Mouse (Mus musculus) layer of hippocampus, adult 9-11 months (tissue): Measurements from ENCODE around the gene Stim1.

ENCODE experiments used
- DNase-seq: peaks from one replicate; pipeline ENCODE4 v3.0.0; 2022

Gene Stim1

DNA sequence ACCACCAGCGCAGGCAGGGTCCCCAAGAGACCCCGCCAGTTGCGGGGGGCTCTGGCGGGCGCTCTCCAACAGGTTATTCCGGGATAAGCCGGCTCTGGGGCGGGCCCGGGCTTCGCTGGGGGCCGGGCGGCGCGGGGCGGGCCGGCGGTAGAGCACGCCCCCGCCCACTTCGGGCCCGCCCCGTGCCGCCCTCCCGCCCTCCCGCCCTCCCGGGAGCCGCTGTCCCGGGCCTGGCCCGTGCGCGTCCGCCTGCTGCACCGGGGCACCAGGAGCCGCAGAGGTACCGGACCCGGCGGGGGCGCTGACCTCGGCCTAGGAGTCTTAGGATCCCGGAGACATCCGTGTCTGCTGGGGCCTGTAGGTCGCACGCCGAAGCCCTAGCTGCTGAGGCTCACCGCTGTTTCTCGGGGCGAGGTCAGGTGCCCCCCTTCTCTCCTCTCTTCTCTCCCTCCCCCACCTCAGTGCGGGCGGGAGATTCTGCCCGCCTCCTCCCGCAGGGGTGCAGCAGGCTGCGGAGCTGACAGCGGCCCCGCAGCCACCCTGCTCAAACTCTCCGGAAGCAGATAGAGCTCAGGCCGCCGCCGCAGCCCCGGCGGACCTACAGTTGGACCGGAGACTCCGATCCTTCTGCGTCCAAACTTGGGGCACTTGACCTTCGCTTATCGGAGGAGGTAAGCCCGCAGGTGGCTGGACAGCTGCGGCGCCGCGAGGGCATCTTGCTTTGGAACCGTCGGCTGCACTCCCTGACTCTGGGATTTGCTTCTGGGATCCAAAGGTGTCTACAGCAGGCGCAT is at the start of gene Stim1:
Gene Stim1, plus strand, starts transcription at position 206 of the 794 bp plus-strand sequence.
- DNase-seq: no peak

DNA sequence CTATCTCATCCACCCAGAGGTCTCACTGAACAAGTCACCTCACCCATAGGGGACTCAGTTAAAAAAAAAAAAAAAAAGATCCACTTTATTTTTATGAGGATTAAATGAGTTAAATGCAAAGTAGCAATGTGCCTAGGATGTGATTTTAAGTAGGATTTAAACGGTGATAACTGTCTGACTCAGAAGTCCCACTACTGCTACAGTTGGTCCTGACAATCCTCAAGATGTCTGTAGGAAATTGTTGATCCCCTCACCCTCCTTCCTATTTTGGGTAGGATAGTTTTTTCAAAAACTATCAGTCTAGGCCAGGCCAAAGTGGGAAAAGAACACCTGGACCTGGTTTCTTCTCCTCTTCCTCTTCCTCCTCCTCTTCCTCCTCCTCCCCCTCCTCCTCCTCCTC is 45.7 kb upstream of the Stim1 start:
- no peak for DNase-seq

DNA sequence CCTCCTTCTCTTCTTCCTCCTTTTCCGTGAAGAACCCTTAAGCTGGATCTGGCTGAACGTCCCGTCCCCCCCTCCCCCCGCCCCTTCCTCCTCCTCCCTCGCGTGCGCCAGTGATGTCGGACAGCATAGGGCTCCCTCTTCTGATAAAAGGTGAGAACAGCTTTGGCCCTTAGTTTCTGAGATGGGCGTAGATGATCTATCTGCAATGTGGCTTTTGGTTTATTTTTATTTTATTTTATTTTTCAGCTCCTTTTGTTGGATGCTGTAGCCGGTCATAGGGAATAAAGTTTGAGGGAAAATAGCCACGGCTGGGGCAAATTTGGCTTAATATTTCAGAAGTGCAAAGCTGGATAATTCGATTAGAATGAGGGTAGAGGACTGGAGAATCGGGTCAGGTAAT is 45.3 kb upstream of the Stim1 start:
- DNase-seq: no peak

DNA sequence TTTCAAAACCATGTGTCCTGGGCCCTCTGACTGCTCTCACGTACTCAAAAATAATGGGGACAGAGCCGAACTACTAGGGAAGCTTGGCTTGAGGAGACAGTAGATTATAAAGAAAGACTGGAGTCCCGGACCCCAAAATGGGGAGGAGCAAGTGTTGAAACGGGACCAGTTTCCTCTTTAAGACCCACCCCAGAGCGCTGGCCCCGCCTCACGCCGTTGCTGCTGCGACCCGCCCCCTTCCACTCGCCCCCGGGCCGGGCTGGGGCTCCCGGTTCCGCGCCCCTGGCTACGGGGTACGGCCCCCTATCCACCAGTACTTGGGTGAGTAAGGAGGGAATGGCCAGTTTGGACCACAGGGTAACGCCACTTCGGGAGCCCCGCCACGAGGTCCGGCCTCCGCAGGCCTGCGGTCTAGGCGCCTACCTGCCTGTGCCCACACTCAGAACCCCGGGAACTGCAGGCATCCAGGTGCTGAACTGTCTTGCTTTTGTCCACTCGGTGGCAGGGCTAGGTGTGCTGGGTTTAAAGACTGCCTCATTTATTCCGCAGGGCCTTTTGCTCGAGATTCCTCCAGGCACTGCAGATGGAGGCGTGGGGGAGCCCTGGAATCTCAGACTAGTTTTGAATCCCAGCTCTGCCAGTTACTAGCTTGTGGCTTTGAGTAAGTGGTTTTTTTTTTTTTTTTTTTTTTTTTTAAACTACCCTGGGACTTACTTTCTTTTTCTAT is 44.6 kb upstream of the Stim1 start:
- peak; percentile 50 for DNase-seq

DNA sequence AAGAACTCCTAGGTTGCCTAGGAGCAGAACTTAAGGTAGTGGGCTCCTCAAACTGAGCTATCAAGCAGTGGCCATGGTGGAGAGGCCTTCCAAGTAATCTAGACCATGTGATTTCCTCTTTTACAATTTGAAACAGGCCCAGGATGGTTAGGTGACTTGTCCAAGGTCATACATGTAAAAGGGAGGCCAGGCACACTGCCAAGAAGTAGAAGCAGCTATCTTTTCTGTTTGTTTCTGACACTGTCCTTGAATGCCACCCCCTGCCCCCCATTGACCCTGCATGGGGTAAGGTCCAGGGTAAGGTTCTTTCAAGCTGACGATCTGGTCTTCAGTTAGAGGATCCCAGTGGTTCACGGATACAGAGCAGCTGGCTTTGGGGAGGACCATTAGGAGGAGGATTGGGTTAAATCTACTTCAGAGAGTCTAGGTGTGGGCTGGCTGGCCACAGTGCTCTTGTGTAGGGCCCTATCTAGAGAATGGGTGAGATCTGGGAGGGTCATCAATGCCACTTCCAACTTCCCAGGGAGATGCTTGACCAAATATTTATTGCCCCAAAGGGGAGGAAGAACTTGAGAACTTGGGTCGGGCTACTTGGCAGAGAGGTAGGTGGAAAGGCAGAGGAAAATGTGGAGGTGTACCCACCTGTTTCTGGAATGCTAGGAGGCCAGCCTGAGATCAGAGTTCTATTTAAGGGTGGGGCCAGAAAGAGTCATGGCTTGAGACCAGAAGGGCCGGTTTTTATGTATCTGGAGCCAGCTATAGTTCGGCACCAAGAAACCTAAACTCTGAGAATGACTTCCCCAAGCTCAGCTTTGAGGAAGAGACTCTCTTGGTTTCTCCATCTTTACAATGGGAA is 43.5 kb upstream of the Stim1 start:
- no peak for DNase-seq

DNA sequence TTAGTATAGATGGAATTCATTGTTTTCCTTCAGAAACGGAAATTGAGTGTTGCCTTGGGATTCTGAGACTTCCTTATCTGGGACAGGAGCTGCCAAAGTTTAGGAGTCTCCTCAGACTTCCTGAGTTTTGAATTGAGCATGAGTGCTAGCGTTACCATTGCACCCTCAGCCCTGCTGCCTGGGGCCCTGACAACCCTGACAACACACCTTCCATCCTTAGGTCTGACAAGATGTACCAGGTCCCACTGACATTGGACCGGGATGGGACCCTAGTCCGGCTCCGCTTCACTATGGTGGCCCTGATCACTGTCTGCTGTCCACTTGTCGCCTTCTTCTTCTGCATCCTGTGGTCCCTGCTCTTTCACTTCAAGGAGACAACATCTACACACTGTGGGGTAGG is 41.6 kb upstream of the Stim1 start:
- no peak for DNase-seq

DNA sequence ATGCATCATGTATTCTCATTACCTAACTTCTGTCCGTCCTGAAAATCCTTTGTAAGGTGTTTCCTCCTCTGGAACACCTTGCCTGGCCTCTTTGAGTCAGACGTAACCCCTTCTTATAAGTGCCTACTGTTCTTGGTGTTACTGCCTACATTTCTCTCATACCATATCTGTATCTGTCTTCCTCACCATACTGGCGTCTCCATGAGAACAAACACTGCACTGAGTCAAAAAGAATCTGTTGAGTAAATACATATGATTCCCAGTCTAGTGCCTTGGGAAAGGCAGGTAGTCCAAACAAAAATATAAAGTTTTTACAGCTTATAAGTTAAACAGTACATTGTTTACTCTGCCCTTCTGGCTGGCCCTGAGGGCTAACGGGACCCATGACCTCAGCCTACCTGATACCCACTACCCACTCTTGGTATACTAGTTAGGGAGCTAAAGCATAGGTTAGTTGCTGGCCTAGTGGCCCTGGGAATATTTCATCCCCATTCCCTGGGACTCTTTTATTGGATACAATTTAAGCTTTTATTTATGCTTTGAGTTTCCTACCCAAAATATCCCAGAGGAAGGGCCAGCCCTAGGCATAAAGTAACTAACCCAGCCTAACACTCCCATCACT is 39.4 kb upstream of the Stim1 start:
- DNase-seq: no peak

DNA sequence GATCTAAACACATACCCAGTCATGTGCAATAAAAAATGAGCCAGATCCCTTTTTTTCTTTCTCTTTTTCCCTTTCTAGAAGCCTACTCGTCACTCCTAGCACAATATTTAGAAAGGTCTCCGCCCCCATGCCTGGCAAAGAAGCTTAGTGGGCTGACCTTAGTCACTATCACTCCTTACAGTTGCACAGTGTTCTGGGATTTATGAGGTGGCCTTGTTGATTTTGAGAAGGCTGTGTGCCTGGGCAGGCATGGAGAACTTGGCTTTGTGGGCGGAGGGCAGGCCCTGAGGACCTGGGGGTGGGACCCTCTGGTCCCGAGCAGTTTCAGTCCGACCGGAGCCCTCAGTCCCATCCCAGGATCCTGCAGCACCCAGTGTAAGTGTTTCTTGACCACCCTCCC is 37.8 kb upstream of the Stim1 start:
- DNase-seq: no peak

DNA sequence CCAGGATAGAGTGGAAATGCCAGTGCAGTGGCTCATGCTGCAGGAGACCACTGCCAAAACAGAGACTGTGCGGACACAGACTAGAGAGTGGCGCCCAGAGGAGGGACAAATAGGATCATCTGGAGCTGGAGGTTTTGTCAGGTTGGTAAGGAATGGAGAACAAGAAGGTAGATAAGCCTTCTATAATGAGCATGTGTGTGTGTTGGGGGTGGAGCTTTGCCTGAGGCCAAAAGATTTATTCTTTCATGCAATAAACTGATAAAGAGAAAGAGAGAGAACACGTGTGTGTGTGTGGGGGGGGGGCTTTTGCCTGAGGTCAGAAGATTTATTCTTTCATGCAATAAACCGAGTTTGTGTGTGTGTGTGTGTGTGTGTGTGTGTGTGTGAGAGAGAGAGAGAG is 34.5 kb upstream of the Stim1 start:
- DNase-seq: no peak

DNA sequence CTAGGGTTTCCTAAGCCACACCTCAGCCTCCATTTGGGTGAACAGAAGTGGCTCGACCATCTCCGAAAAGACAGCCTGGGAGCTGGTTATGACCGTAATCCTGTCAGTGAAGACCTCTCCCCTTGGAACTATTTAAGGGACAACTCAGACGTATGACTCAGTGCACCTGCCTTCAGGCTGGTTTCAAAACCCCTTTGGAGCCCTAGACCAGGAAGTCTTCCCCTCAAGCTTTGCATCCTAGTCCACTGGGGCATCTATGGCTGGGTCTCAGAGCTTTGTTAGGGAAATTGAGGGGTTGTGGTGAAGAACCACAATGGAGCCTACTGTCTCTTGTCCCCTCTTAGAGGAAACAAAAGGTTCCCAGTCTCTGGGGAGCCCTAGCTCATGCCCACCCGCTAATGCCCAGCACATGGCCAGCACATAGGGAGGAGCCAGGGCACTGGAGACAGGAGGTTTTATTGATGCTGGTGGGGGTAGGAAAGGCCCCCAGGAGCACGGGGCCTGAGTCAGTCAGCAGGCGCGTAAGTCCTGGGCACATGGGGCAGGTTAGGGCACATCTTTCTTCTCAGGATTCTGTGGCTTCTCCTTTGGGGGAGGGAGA is 28.8 kb upstream of the Stim1 start:
- DNase-seq: peak; percentile 82

DNA sequence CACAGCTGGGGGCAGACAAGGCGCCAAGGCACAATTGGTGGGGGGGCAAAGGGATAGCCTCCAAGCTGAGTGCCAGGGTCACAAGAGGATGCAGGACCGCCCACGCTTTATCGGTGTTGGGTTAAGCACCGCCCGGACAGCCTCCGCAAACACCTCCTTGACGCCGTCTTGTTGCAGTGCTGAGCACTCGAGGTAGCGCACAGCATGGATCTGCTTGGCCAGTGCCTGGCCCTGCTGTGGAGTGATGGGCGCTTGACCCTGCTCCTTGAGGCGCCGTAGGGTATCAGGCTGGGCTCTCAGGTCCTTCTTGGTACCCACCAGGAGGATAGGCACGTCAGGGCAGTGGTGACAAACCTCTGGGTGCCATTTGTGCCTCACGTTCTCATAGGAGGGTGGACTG is 28.0 kb upstream of the Stim1 start:
- no peak for DNase-seq

DNA sequence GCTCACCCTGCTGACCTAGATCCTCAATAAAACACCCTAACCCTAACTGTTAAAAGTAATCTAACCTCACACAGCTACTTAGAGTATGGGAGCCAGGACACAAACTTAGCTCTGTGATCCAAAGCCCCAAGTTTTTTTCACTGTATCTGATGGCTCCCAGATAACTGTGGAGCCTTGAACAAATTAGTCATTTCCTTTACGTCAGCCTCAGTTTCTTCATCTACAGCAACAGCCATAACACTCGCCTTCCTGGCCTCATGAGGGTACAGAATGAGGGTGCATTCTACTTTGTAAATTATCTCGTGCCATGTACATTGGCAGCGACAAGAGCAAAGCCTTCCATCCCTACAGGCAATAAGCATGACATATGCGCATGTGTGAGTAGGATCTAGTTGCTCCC is 25.2 kb upstream of the Stim1 start:
- no peak for DNase-seq

DNA sequence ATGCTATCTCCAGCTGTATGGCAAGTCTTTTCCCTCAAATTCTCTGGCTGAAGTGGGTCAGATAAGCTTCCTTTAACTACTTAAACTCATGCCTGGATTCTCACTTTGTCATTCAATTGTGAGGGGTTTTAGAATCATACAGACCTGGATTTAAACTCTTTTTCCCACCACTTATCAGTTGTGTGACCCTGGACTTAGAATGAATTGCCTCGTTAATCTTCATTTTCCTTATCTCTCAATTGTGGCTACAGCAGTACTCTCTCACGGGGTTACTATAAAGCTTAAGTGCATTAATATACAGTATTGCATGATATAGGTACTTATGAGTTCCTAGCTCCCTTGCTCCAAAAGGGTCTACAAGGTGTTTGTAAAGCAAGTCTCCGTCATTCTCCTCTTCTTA is 24.7 kb upstream of the Stim1 start:
- no peak for DNase-seq

DNA sequence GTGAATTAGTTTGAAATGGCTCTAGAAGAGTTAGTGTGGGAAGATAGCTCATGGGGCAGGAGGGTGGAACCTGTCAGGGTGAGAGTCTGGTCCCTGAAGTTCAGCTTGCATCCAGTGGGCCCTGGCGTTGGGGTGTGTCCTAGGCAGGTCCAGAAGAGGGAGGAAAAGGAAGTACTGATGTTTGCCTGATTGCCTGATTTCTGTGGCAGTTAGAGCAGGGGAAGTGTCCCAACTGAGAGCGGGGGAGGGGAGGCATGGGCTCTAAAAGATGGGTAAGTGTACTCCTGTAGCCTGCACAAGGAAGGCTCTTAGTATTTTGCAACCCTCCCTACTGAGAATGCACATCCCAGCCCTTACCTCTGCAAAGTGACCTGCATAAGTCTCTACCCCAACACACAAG is 23.7 kb upstream of the Stim1 start:
- DNase-seq: no peak

DNA sequence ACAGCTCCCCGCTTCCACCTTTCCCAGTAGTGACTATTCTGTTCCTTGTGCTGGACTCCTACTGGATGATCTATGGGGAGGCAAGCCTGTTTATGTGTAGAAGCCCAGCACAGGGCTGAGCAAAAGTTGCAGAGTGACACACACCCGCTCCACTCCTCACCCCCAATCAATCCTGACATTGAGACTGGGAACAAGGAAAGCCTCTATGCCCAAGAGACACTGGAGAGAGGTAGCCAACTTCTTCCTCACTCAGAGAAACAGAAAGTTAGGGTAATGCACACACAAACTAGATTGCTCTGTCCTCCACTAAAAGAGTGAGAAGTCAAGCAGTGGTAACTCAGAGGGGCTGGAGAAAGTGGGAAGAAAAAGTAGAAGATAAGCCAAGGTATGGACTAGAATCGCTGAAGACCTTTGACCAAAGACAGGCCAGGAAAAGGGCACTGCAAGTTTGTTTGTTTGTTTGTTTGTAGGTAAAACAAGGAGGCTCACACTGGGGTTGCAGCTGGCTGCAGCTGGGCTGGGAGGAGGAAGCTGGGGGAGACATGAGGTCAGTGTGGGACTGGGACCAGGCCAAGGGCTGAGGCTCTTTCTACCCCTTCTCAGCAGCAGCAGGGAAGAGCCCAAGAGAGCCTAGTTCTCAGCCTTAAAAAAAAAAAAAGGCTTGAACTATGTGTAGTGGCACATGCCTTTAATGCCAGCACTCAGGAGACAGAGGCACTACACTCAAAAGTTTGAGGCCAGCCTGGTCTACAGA is 22.6 kb upstream of the Stim1 start:
- DNase-seq: no peak

DNA sequence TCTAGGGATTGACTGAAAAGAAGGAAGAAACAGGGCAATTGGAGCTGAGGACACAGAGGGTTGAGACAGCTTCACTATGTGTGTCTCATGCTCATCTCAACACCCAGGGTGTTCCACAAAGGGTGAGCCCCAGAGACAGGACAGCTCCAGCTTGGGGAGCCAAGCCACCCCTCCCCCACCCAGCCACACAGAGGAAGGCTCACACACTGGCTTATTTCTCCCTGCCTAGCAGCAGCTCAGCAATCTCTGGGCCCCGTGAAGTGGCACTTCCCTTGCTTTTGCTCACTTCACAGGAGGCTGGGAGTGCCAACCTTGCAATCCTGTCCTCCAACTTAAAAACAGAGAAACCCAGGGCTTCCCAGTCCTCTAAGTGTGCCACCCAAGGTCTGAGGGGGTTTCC is 21.8 kb upstream of the Stim1 start:
- peak; percentile 83 for DNase-seq

DNA sequence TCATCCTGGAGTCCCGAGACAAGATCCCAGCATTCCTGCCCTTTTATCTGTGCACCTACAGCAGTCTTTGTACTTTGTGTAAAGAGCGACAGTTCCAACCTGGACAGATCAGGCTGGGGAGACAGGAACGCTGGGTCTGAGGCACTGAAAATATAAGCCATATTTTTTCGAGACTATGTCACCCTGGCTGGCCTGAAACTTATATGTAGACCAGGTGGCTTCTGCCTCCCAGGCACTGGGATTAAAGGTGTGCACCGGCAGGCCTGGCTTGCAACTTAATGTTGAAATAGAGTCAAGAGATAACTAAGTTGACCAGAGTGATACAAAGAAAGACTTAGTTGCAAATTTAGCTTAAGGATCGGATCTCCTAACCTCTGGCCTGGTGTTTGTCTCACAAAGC is 21.3 kb upstream of the Stim1 start:
- no peak for DNase-seq

DNA sequence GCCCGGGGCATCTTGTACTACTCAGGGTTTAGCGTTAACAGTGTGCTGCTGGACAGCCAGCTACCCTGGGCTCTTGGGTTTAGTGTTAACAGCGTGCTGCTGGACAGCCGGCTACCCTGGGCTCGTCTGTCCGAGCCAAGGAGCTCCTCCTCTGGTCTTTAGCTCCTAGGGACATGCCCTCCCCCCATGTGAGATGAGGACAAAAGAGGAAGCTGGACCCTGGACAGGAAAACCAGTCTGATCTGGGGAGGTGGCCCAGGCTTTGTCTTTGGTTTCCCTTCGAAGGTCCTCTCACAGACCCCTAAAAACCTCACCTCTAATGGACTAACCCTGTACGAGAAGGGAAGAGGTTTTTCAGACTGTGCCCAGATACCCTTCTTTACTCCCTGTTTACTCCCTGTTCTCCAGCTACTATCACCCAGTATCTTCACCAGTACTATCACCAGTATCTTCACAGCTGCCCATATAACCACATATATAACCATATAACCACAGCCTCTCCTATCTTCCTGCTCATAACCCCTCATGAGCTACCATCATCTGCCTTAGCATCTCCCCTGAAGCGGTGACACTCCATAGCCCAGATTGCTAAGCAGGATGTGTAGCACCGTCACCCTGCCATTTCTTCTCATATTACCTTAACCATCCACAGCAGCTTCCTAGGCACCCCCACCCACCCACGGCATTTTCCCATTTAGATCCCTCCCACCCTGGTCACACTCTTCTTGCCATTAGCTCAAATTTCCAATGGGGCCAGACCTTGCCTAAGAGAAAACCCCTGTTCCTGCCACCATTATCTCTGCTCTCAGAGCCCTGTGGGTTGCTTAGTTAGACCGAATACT is 20.4 kb upstream of the Stim1 start:
- no peak for DNase-seq

DNA sequence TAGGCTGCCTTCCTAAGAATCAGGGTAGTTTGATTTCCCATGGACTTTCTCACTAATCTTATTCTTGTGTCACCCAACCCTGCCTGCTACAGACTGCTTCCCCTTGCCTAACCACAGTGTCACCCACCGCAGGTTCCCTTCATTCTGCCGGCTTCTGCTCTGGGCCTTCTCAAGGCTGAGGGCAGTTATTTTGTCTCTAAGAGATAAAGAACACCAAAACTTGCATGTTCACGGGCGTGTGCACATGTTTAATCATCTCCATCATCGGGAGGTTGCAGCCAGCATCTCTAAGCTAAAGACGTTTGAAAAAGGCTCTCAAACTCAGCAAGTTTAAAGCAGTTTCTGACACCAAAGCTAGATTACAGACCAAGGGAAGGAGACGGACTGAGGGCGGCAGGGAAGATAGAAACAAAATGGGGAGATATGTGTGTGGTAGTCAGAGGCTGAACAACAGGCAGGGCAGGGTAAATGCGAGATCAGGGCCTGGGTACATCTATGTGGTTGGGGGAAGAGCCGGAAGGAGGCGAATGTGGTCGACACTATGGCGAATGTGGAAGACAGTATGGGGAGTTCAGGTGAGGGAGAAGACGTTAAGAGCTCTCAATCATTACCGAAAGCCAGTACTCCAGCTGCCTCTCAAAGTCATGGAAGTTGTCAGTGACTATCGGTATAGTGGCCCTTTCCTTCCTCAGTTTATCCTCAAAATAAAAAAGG is 18.8 kb upstream of the Stim1 start:
- DNase-seq: no peak

DNA sequence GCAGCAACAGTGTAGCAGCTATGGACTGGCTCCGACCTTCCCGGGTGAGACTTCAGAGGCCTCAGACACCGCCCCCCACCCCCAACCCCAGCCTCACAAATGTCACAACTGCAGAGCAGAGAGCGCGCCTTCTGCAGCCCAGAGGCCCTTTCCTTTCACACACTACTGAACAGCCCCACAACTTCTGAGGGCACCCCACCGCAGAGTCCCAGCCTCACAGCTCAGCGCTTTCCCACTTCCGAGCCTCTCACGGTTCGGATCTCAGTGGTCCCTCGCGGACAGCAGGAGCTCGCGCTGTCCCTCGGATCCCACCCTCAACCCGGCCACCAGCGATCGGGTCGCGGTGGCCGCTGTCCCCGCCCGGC is 18.1 kb upstream of the Stim1 start:
- DNase-seq: no peak
